Mouse (Mus musculus) midbrain, embryonic 14.5 days (tissue): ENCODE data around the gene Dgkh. TPM values are rescaled to one million over a fixed set of nuclear protein-coding genes. Genes with fewer than 3 reads are reported as not detected.
A peak's percentile ranks its signal among the peaks of the same experiment; 100 is the strongest.

Source experiments
- ATAC-seq: fragments of 200-750 bp; cut with Nextera tagmentation; 2 replicates; pipeline ENCODE4 v1.8.0; 2017; ENCODE audit warnings: moderate number of reproducible peaks, moderate library complexity; ENCODE audit not compliant: low FRiP score, low TSS enrichment
- DNase-seq: peaks from one replicate; pipeline ENCODE4 v3.0.0-alpha.2; 2015
- H3K27ac ChIP-seq: fragments of 300-500 bp; sonication (generic); replicated peaks from 2 replicates; pipeline ENCODE4 v1.5.1; 2014; ENCODE audit warnings: mild to moderate bottlenecking, low read depth, low read length, moderate library complexity
- H3K27me3 ChIP-seq: fragments of 300-500 bp; sonication (generic); 2 replicates; pipeline ENCODE4 v1.6.1; 2014; ENCODE audit warnings: low read length, control low read depth, mixed read lengths; ENCODE audit not compliant: control insufficient read depth, insufficient read depth
- H3K36me3 ChIP-seq: fragments of 300-500 bp; sonication (generic); 2 replicates; pipeline ENCODE4 v1.6.1; 2014; ENCODE audit warnings: low read length, control low read depth; ENCODE audit not compliant: control insufficient read depth, insufficient read depth
- H3K4me1 ChIP-seq: fragments of 300-500 bp; sonication (generic); 2 replicates; pipeline ENCODE4 v1.6.1; 2014; ENCODE audit warnings: mild to moderate bottlenecking, antibody characterized with exemption, low read length, control low read depth; ENCODE audit not compliant: control insufficient read depth, insufficient read depth
- H3K4me2 ChIP-seq: fragments of 300-500 bp; sonication (generic); 2 replicates; pipeline ENCODE4 v1.6.1; 2014; ENCODE audit warnings: mild to moderate bottlenecking, low read length, moderate library complexity
- H3K4me3 ChIP-seq: fragments of 300-500 bp; sonication (generic); replicated peaks from 2 replicates; pipeline ENCODE4 v1.5.1; 2014; ENCODE audit warnings: low read depth, low read length
- H3K9ac ChIP-seq: fragments of 300-500 bp; sonication (generic); replicated peaks from 2 replicates; pipeline ENCODE4 v1.6.1; 2014; ENCODE audit warnings: mild to moderate bottlenecking, low read length, moderate library complexity
- H3K9me3 ChIP-seq: fragments of 300-500 bp; sonication (generic); 2 replicates; pipeline ENCODE4 v1.6.1; 2016; ENCODE audit warnings: low read length, control low read depth, mixed read lengths; ENCODE audit not compliant: control insufficient read depth
- WGBS: fragments of 180-500 bp; shearing (Covaris S2); extraction: QIAGEN DNeasy Blood & Tissue Kit; methylation state at CpG from one replicate; pipeline ENCODE4 v1.1.7; 2014; 5-methylcytosine and 5-hydroxymethylcytosine counted together
- polyA plus RNA-seq: library from polyadenylated mRNA; unstranded; fragments of >200 nt; fragmentation: Nextera tagmentation; extraction: Ambion mirVana; gene quantifications from 2 replicates; pipeline ENCODE4 v1.2.1, GENCODE M21; 2014

Dgkh gene
- polyA plus RNA-seq: 2.9 and 3.1 TPM in 2 replicates

GRCm38 (mm10) chr14:78732617-78733312 is at the start of gene Dgkh:
Gene Dgkh, minus strand, starts transcription at chr14:78732776.
- H3K27ac ChIP-seq: peak within 1 kb of the TSS; percentile 88
- ATAC-seq (peak; percentile 94), DNase-seq (peak; percentile 94)
- peak within 1 kb of the TSS; percentile 75 for H3K4me3 ChIP-seq
- H3K9me3 ChIP-seq: no peaks in the 10 kb centered on the region
- peaks cover 8% of the 10 kb centered on the region; the same call in 1 of the 2 replicates for H3K4me1 ChIP-seq
- peak within 1 kb of the TSS; percentile 90 for H3K9ac ChIP-seq
- peak within 1 kb of the TSS; percentile 86 for H3K4me2 ChIP-seq
- under 1% methylated on average over 63 of the region's 71 CpGs for WGBS
- H3K36me3 ChIP-seq: no peaks in the 10 kb centered on the region
- H3K27me3 ChIP-seq: peaks cover 5% of the 10 kb centered on the region; the same call in 1 of the 2 replicates

GRCm38 (mm10) chr14:78777215-78777614 is 44.6 kb upstream of the Dgkh start:
- H3K4me2 ChIP-seq: peak overlapping the region; percentile 51
- H3K4me1 ChIP-seq: peaks cover 20% of the 10 kb centered on the region
- no peak overlapping the region for H3K9ac ChIP-seq
- H3K27ac ChIP-seq: no peak overlapping the region
- peak overlapping the region; percentile 9 for H3K4me3 ChIP-seq
- H3K36me3 ChIP-seq: no peaks in the 10 kb centered on the region
- no peaks in the 10 kb centered on the region for H3K9me3 ChIP-seq
- WGBS: 21% methylated on average over 18 of the region's 18 CpGs
- DNase-seq (peak; percentile 58), ATAC-seq (no peak)
- peaks cover 12% of the 10 kb centered on the region; the same call in 1 of the 2 replicates for H3K27me3 ChIP-seq

DNA sequence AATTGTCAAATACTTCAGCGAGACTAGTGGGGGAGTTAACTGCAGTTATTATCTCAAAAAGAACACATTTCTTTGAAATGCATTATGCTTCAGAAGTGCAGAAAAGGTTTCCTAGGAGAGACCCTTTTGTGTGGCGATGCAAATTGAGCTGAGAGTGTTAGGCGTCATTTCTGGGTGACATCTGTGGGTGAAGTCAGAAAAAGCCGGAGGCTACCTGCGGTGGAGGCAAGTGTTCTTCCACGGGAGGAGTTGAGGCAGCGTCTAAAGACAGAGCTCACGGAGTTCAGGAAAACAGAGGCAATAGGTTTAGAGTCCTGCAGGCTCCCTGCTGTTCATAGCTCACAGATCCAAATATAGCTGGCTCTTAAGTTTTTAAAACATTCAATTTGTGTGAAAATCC is 44.1 kb upstream of the Dgkh start:
- H3K4me3 ChIP-seq: peak overlapping the region; percentile 9
- H3K4me2 ChIP-seq: peak overlapping the region; percentile 51
- 3% methylated on average over 8 of the region's 8 CpGs for WGBS
- H3K9ac ChIP-seq: no peak overlapping the region
- H3K4me1 ChIP-seq: peaks cover 20% of the 10 kb centered on the region
- H3K36me3 ChIP-seq: no peaks in the 10 kb centered on the region
- peaks cover 12% of the 10 kb centered on the region; the same call in 1 of the 2 replicates for H3K27me3 ChIP-seq
- ATAC-seq (no peak), DNase-seq (peak; percentile 71)
- H3K9me3 ChIP-seq: no peaks in the 10 kb centered on the region
- H3K27ac ChIP-seq: no peak overlapping the region

GRCm38 (mm10) chr14:78775699-78776098 is 43.1 kb upstream of the Dgkh start:
- Histone ChIP-seq H3K9me3 (no peaks in the 10 kb centered on the region), H3K4me3 (no peak overlapping the region), H3K27ac (no peak overlapping the region), H3K27me3 (peaks cover 12% of the 10 kb centered on the region; the same call in 1 of the 2 replicates), H3K4me1 (peaks cover 20% of the 10 kb centered on the region), H3K9ac (no peak overlapping the region), H3K36me3 (no peaks in the 10 kb centered on the region), H3K4me2 (no peak overlapping the region)
- 39% methylated on average over 14 of the region's 14 CpGs for WGBS
- DNase-seq: no peak
- no peak for ATAC-seq

DNA sequence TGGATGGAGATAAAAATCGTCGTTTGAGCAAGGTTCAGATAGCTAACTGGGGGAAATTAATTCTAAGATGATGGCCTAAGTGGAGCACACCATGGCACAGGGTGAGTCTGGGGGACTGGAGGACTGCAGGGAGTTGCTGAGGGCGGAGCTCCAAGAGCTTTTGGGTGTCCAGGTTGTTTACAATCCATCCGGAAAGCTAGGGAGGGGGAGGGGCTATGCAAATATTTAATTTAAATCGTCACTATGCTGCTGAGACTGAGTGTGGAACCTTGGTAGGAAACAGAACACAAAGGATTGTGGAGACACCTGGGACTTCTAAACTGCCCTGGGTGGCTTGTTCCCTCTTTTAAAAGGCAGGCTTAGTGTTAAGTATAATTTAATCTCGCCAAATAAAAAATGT is 42.6 kb upstream of the Dgkh start:
- H3K9ac ChIP-seq: no peak overlapping the region
- no peak overlapping the region for H3K4me2 ChIP-seq
- H3K36me3 ChIP-seq: no peaks in the 10 kb centered on the region
- 48% methylated on average over 6 of the region's 6 CpGs for WGBS
- no peak overlapping the region for H3K27ac ChIP-seq
- H3K4me1 ChIP-seq: peaks cover 20% of the 10 kb centered on the region
- ATAC-seq (no peak), DNase-seq (no peak)
- H3K9me3 ChIP-seq: no peaks in the 10 kb centered on the region
- H3K27me3 ChIP-seq: peaks cover 12% of the 10 kb centered on the region; the same call in 1 of the 2 replicates
- no peak overlapping the region for H3K4me3 ChIP-seq

- peaks cover 12% of the 10 kb centered on the region; the same call in 1 of the 2 replicates for H3K27me3 ChIP-seq
- ATAC-seq: no peak
- no peak overlapping the region for H3K9ac ChIP-seq
- H3K27ac ChIP-seq: no peak overlapping the region
- H3K4me2 ChIP-seq: no peak overlapping the region
- H3K9me3 ChIP-seq: no peaks in the 10 kb centered on the region
- WGBS: 14% methylated on average over 3 of the region's 3 CpGs
- no peaks in the 10 kb centered on the region for H3K36me3 ChIP-seq
- H3K4me3 ChIP-seq: no peak overlapping the region
- no peak for DNase-seq
- H3K4me1 ChIP-seq: no peaks in the 10 kb centered on the region
Measured at GRCm38 (mm10) chr14:78770457-78770856, 37.9 kb upstream of the Dgkh start.

GRCm38 (mm10) chr14:78761064-78761463 is 28.5 kb upstream of the Dgkh start:
- no peaks in the 10 kb centered on the region for H3K9me3 ChIP-seq
- ATAC-seq (no peak), DNase-seq (no peak)
- H3K27ac ChIP-seq: no peak overlapping the region
- no peak overlapping the region for H3K4me2 ChIP-seq
- H3K4me1 ChIP-seq: 0 out of 2 replicates have a peak, but pooled peaks cover 2% of the 10 kb centered on the region
- no peaks in the 10 kb centered on the region for H3K36me3 ChIP-seq
- no peaks in the 10 kb centered on the region for H3K27me3 ChIP-seq
- H3K9ac ChIP-seq: no peak overlapping the region
- H3K4me3 ChIP-seq: no peak overlapping the region
- 81% methylated on average over 2 of the region's 2 CpGs for WGBS

GRCm38 (mm10) chr14:78759491-78759890 is 26.9 kb upstream of the Dgkh start:
- Histone ChIP-seq H3K4me1 (0 out of 2 replicates have a peak, but pooled peaks cover 2% of the 10 kb centered on the region), H3K27me3 (no peaks in the 10 kb centered on the region), H3K9ac (no peak overlapping the region), H3K36me3 (no peaks in the 10 kb centered on the region), H3K4me3 (no peak overlapping the region), H3K9me3 (no peaks in the 10 kb centered on the region), H3K4me2 (no peak overlapping the region), H3K27ac (no peak overlapping the region)
- DNase-seq (no peak), ATAC-seq (no peak)
- 6% methylated on average over 3 of the region's 3 CpGs for WGBS

GRCm38 (mm10) chr14:78755316-78755715 is 22.7 kb upstream of the Dgkh start:
- no peak for DNase-seq
- Histone ChIP-seq H3K36me3 (no peaks in the 10 kb centered on the region), H3K27me3 (no peaks in the 10 kb centered on the region), H3K4me2 (no peak overlapping the region), H3K27ac (no peak overlapping the region), H3K9ac (no peak overlapping the region), H3K4me3 (no peak overlapping the region), H3K9me3 (no peaks in the 10 kb centered on the region), H3K4me1 (0 out of 2 replicates have a peak, but pooled peaks cover 2% of the 10 kb centered on the region)
- WGBS: 86% methylated on average over 1 of the region's 1 CpGs
- no peak for ATAC-seq
